Mouse (Mus musculus) liver (tissue): ENCODE data around the gene Slc25a23.
"Not testable (repeated sequence)": the region's sequence is repeated elsewhere in the genome, so short reads cannot be mapped to it uniquely, and the experiment has no call there.

ENCODE experiments used
- DNase-seq: peaks from one replicate; pipeline ENCODE4 v3.0.0-alpha.2; 2020; ENCODE audit warnings: mixed read lengths

Gene Slc25a23

GRCm38 (mm10) chr17:57070699-57071098 is 11.0 kb upstream of the Slc25a23 start:
- peak; percentile 73 for DNase-seq

- no peak for DNase-seq
Measured at GRCm38 (mm10) chr17:57070272-57070671, 10.6 kb upstream of the Slc25a23 start.

DNA sequence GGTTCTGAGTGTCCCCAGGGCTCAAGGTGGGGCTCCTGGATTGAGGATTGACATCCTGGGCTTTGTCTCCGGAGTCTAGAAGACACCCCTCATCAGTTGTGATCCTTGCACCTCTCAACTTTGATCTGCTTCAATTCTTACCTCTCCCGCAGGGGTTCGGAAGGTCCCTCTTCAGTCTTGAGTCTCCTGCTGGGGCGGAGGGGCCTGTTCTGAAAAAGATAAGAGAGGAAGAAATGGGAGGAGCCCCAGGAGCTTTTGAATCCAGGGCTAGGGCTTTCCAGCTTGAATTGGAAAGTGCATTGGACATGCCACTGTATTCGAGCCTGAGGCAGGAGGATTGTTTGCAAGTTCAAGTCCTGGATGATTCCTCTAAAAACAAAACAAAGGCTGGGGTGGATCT is 7.2 kb upstream of the Slc25a23 start:
- peak; percentile 32 for DNase-seq

DNA sequence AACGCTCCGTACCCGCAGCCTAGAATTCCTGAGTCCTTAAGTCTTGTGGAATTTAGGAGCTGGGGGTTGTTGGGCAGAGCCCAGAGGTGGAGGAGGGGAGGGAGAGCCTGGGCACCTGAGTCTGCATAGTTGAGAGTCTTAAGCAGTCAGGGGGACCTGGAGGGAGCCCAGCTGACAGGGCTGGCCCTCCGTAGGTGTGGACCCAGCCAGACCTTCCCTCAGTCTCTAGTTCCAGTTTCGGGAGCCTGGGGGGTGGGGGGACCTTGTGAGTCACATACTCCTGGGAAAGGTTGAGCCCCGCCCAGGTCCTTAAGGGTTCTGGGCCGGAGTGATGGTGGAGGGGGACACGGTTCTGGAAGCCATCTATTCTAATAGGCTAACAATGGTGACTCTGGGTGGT is 3.4 kb upstream of the Slc25a23 start:
- no peak for DNase-seq

GRCm38 (mm10) chr17:57062548-57062947 is 2.9 kb upstream of the Slc25a23 start:
- DNase-seq = no peak

- DNase-seq = peak; percentile 34
Measured at GRCm38 (mm10) chr17:57062011-57062521, 2.4 kb upstream of the Slc25a23 start.

DNA sequence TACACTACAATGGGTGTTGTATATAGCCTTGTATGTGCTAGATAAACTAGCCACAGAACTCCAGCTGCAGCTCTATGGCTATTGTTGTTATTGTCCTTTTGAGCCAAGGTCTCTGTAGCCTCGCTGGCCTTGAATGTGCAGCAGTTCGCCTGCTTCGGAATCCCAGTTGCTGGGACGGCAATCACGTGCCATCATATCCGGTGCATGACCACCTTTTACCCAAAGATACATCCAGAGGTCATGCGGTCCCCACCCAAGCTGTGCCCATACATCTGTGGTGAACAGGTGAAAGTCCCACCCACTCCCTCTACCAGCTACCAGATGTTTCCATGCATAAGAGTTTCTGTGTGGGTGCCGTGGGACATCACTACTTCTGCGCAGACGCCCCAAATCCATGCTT is 1.4 kb upstream of the Slc25a23 start:
- DNase-seq = no peak

DNA sequence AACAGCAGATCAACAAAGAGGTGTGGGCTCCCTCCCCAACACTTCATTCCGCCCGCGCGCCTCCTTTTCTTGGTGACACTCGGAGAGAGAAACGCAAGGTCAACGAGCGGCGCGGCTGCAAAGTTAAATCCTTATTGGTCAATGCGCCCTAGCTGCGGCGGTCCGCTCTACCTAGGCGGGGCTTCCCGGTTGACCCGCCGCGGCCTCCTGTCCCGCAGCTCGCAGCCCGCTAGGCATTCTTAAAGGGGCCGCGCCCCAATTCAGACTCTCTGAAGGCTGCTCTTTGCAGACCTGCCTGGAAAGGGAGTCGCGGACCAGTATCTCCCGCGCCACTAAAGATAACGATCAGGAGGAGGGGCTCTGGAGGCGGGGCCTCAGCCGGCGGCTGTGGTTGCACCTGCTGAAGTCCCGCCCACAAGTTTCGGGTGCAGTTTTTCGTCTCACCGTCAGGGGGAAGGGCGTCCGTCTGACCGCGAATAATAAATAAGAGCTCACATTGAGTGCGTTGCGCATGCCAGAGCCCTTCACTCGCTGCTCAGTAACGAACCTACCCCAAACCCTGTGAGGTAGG is 653 bp upstream of the Slc25a23 start:
- DNase-seq = peak; percentile 93

GRCm38 (mm10) chr17:57058891-57059485 is 675 bp downstream of the Slc25a23 start, which contains the start of gene Crb3:
Gene Crb3 (plus strand): TSS chr17:57059105.
- DNase-seq = peak; percentile 23

- DNase-seq = no peak
Measured at GRCm38 (mm10) chr17:57056246-57056645, 3.4 kb downstream of the Slc25a23 start.

DNA sequence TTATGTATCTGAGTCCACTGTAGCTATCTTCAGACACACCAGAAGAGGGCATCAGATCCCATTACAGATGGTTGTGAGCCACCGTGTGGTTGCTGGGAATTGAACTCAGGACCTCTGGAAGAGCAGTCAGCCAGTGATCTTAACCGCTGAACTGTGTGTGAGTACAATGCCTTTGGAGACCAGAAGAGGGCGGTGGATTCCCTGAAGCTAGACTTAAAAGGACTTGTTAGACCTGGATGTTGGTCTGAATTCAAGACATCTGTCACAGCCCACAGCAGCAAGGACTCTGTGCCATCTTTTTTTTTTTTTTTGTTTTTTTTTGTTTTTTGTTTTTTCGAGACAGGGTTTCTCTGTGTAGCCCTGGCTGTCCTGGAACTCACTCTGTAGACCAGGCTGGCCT is 8.0 kb downstream of the Slc25a23 start:
- not testable (repeated sequence) for DNase-seq

- DNase-seq = no peak
Measured at GRCm38 (mm10) chr17:57048816-57049215, 10.8 kb downstream of the Slc25a23 start.

- DNase-seq = peak; percentile 53
Measured at GRCm38 (mm10) chr17:57047406-57047805, 12.3 kb downstream of the Slc25a23 start.

DNA sequence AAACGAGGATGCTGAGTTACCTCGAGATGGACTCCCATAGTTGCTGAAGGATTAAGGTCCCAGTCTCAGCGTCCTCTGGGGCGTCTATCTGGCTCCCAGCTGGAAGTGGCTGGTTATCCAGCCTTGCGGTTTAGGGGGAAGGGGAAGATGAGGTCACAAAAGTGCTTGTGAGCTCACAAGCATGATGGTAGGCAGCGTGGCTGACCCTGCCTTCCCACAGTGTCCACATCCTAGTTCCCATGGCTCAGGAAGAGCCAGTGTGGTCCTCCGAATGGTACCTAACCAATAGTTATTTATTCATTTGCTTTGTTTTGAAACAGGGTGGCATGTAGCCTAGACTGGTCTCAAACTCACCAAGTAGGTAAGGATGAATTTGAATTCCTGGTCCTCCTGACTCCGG is 18.1 kb downstream of the Slc25a23 start, which contains the start of gene Slc25a41:
Gene Slc25a41 (minus strand): TSS at position 101 of the 400 bp plus-strand sequence.
- no peak for DNase-seq

GRCm38 (mm10) chr17:57038978-57039377 is 20.7 kb downstream of the Slc25a23 start:
- DNase-seq = peak; percentile 32

- no peak for DNase-seq
Measured at GRCm38 (mm10) chr17:57032854-57033253, 26.8 kb downstream of the Slc25a23 start.

- DNase-seq = peak; percentile 99
Measured at GRCm38 (mm10) chr17:57031661-57032420, 27.8 kb downstream of the Slc25a23 start.

DNA sequence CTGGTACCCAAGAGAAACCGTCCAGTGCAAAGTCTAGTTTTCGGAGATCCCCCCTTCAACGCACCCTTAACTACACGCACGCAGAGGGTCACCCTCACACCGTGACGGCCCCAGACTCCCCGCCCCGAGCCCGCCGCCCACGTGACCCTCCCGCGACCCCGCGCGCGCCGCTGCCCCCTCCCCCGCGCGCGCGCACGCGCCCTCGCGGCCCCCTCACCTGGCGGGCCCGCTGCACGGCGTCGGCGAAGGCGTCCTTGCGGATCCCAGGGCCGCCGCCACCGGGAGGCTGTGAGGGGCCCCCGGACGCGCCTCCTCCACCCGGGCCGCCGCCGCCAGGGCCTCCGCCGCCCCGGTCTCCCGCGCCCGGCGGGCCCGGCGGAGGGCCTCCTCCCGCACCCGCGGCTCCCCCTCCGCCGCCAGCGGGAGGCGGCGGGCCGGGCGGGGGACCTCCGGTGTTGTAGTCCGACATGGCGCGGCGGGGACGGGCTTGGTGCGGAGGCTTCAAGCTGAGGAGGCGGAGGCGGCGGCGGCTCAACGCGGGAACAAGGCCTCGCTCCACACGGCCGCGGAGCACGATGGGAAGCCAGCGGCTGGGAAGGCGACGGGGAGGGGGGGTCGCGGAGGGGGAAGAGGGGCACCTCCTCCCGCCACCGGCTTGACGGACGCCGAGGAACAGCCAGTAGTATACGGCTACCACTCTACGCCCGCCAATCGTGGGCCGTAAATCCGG is 28.6 kb downstream of the Slc25a23 start, which contains the start of gene Khsrp:
Gene Khsrp (minus strand): TSS at position 592 of the 730 bp plus-strand sequence.
- DNase-seq = peak; percentile 62

GRCm38 (mm10) chr17:57029691-57030090 is 30.0 kb downstream of the Slc25a23 start:
- DNase-seq = peak; percentile 72

DNA sequence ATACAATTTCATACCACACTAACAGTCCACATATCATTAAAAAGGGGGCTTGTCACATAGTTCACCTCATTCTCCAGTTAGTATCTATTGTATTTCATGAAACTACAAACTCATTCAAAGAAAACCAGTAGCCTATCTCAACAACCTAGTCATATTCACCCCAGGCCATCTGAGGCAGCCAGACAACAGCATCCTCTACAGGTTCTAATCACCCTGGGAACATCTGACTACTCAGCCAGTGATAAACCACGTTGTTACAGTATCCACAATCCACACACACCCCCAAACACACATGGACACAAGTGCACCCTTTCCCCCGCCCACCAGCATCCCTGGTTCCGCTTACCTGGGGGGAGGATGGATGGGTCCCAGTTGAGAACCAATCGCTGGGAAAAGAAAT is 32.2 kb downstream of the Slc25a23 start:
- DNase-seq = no peak

- DNase-seq = peak; percentile 41
Measured at GRCm38 (mm10) chr17:57020960-57021359, 38.7 kb downstream of the Slc25a23 start.

DNA sequence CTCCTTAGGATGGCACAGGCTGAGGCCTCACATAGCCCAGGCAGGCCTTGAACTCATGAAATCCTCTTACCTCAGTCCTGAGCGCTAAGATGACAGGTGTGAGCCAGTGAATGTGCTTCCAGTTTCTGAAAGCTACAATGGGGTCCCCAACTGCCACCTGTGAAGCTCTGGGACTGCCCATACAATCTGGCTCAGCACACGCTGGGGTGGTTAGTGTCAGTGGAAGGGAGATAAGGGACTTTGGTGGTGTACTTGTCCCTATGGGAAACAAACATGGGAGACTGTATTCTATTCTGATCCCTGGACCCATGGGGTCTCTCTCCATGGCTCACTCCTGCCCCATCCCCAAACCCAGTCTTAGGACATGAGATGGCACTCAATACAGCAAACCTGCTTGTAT is 40.0 kb downstream of the Slc25a23 start:
- peak; percentile 65 for DNase-seq

- DNase-seq = peak; percentile 63
Measured at GRCm38 (mm10) chr17:57012245-57012795, 47.3 kb downstream of the Slc25a23 start.
